Mouse (Mus musculus) stomach, postnatal 0 days (tissue): ENCODE data around the gene Nsun2.

Experiments
- CTCF ChIP-seq: IDR thresholded peaks from 2 replicates; pipeline ENCODE4 v1.5.1; 2016; ENCODE audit warnings: antibody characterized with exemption, low read depth, mild to moderate bottlenecking, moderate library complexity
- EP300 ChIP-seq: optimal IDR thresholded peaks from 2 replicates; pipeline ENCODE3; 2016; ENCODE audit warnings: antibody characterized with exemption

- no peak for TF ChIP-seq EP300
- TF ChIP-seq CTCF, result no peak
Measured at GRCm38 (mm10) chr13:69564573-69564972, 31.0 kb downstream of the Nsun2 start.
